Mouse (Mus musculus) heart, adult 11 months (tissue): ENCODE results near the gene Rnf39.

ENCODE experiments used
- DNase-seq: peaks from one replicate; pipeline ENCODE4 v3.0.0; 2022

The Rnf39 gene

DNA sequence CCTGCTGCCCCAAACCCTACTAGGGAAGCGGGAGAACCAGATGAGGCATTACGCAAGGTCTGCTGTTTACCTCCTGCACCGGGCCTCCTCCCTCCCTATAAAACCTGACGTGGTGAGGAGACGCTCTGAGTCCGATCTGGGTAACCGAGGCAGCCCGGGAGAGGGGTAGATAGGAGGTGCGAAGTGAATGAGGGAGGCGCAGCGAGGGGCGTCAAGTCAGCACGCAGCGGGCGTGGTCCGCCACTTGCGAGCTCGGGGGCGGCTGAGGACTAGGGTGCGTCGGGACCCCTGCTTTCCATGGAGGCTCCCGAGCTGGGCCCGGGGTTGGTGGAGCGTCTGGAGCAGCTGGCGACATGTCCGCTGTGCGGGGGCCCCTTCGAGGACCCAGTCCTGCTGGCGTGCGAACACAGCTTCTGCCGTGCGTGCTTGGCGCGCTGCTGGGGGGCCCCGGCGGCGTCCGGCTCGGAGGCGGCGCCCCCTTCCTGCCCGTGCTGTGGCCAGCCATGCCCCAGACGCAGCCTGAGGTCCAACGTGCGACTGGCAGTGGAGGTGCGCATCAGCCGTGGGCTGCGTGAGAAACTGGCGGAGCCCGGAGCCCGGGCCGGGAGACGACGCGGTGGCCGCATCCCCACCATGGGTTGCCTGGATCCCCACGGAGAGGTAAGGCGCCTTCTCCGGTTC lies at the start of gene Rnf39:
Gene Rnf39 (plus strand): TSS at position 128 of the 681 bp plus-strand sequence.
- DNase-seq = peak; percentile 95

DNA sequence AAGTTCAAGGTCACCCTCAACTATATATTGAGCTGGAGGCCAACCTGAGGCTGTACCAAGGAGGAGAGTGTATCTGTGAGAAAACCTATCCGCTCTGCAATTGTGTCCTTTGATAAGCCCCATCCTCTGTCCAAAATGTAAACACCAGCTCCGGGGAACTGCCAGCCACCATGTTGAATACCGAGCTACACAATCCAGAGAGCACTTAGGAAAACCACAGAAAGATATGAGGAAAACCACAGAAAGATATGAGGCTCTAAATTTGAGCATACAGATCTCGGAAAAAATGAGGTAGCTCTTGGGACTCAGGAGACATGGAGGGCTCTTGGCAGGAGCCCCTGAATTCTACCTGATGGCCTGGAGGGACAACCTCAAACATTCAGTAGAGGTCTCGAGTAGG lies 49.3 kb upstream of the Rnf39 start:
- peak; percentile 29 for DNase-seq

DNA sequence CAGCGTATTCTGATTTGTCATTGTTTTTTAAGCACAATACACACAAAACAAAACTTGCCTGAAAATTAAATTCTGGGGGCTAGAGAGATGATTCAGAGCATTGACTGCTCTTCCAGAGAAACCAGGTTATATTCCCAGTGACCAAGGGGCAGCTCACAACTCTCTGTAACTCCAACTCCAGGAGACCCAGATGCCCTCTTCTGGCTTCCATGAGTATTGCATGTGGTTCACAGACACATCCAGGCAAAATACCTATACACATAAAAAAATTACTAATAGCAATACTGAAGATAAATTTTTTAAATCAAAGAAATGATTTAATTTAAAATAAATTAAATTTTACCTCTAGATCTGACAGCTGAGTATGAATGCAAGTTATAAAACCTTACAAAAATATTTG lies 46.1 kb upstream of the Rnf39 start:
- peak; percentile 80 for DNase-seq

DNA sequence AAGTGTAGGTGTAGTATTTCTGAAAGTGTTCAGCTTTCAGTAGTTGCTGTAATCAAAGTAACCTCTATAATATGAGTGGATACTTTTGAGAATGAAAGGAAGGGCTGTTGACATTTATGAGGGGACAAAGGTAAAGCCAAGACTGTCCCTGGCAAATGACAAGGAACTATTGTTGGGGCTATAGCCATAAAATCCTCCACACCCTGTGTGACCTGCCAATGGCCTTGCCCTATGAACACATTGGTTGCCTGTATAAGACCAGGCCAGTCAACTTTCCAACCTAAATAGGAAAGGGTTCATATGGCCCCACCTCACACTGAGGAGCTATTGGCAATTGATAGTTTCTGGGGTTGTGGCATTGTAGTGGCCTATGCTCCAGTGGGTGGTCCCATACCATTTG lies 45.7 kb upstream of the Rnf39 start:
- DNase-seq = peak; percentile 70

GRCm38 (mm10) chr17:36897552-36898205 lies 45.0 kb upstream of the Rnf39 start, which contains the start of gene Trim31:
TSS of gene Trim31 (plus strand) at chr17:36898118.
- DNase-seq = peak; percentile 60

- DNase-seq = peak; percentile 57
Measured at GRCm38 (mm10) chr17:36899376-36899775, 43.3 kb upstream of the Rnf39 start.

- DNase-seq = peak; percentile 83
Measured at GRCm38 (mm10) chr17:36900001-36900400, 42.7 kb upstream of the Rnf39 start.

- DNase-seq = no peak
Measured at GRCm38 (mm10) chr17:36900691-36901090, 42.0 kb upstream of the Rnf39 start.

DNA sequence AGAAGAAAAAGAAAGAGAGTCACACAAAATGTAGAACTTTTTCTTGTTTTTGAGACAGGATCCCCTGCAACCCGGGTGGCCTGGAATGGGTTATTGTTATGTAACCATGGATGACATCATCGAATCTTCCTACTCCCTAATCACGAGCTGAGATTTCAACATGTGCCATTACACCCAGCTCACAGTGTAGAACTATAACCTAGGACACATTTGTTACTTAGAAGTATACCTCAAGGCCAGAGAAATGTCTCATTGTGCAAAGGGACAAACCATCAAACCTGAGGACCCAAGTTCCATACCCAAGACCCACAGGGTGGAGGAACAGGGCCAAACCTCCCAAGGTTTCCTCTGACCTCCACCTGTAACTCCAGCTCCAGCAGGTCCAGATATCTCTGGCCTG lies 39.1 kb upstream of the Rnf39 start:
- DNase-seq = peak; percentile 78

GRCm38 (mm10) chr17:36908235-36908634 lies 34.5 kb upstream of the Rnf39 start:
- DNase-seq = peak; percentile 73

- DNase-seq = peak; percentile 74
Measured at GRCm38 (mm10) chr17:36909802-36910201, 32.9 kb upstream of the Rnf39 start.

DNA sequence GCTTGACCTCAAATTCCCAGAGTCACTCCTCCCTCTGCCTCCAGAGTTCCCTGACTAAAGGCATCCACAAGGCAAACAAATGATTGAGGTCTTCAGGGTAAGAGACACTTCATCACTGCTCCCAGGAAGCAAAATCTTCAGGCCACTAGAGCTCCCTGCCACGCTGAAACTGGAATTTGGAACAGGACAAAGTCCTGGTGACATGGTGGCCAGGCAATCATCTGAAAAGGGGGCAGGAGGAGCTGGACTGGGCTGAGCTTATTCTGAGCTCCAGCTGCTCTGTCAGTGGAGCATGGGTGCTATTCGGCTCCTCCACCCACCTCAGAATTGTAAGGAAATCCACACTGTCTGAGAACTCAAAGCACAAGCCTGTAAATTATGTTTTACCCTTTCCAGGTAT lies 30.7 kb upstream of the Rnf39 start:
- peak; percentile 51 for DNase-seq

DNA sequence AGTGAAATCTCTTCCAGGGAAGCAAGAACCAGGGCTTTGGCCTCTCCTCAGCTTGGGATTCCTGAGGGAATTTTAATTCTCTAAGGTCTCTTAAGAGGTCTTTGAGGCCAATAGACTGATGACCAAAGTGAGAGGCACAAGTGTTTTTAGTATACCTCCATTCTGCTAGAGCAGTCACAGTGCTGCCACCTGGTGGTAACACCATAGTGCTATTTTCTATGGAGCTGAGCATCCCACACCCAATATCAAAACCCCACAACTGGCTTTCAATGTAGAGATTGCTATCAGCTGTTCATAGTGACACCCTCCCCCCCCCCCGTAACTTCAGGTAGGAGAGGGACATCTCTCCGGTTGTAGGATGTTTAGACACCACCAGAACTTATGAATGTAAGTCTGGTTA lies 28.6 kb upstream of the Rnf39 start:
- peak; percentile 91 for DNase-seq

DNA sequence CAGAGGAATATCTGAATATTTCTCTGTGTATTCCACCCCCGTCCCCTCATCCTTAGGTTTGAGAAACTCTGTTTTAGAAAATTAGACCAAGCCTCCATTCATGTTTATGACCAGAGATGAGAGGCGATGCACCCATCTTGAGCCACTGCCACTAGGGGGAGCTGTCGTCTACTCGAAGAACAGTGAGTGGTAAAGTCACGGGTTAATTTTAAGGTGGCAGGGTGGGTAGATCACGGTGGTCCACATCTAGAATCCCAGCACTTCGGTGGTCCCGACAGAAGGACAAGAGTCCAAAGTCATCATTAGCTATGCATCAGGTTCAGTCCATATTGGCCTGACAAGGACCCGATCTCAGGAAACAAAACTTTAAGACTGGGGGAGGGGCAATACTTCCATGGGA lies 27.6 kb upstream of the Rnf39 start:
- DNase-seq = peak; percentile 92

GRCm38 (mm10) chr17:36920239-36920638 lies 22.5 kb upstream of the Rnf39 start:
- DNase-seq = peak; percentile 92

DNA sequence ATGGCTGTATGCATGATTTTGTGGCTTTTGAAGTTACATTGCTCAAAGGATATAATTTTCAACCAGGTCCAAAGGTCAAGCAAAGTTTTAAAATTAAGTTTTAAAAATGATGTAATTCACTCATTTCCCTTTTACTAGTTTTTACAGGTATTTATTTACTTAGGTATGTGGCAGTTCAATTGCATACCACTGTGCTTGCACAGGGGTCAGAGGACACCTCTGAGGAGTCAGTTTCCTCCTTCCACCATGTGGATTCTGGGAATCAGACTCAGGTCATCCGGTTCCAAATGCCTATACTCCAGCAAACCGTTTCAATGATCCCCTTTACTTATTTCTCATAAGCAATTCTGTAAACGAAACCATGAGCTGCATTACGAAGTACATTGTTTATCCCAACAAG lies 20.0 kb upstream of the Rnf39 start:
- DNase-seq = peak; percentile 5

GRCm38 (mm10) chr17:36923491-36923890 lies 19.2 kb upstream of the Rnf39 start:
- DNase-seq = peak; percentile 51

DNA sequence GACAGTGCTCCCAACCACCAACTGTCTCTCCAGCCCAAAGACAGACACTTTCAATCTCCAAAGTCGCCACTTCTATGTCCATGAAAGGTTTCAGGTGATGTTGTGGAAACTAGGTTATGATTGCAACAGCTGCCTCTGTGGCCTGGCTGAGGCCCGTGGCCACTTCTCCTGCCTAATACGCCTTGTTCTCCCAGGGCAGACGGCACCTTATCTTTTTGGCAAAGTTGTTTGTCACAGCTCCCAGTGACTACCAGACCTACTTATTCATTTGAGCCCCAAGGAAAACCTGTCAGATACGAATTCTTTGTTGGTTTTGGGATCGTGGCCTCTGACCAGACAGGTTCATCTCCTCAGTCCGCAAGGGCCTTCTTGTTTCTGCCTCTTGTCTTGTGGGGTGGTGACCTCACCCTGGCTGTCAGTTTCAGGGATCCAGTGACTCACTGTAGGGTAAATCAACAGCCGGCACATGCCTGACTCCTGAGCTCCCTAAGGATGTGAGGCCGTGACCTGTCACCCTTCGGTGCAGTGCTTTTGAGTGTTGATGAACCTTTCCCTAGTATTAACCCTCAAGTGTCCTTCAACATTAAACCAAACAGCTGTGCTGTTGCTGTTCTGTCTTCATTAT lies 15.1 kb upstream of the Rnf39 start:
- DNase-seq = peak; percentile 91

DNA sequence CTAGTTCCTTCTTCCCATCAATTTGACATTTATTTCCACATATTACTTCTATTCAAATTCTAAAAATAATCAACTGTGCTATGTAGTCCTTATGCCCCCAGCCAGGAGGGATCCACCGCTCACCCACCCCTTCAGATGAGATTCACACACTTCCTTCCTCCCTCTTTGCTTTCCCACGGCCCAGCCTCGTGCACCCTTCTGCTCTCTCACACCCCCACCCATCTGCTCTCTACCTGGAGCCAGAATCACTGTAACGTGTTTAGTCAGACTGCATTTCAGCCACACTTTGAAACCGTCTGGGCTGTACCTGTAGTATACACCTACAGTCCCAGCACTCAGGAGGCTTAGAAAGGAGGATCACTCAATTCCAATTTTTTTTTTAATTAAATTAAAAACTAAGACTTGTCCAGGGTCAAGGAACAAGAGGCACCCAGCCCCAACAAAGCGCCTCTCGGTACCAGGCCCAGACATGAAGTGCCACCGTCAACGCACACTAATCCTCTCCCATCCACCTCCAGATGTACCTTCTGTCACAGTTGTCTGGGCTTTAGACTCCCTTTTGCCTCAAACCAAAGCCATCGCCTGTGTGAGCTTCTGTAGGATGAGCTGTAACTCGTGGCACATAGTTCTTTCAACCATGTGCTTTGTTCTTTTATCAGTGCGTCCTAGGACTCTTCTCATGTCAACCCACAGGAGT lies 13.3 kb upstream of the Rnf39 start:
- DNase-seq = peak; percentile 90

- peak; percentile 96 for DNase-seq
Measured at GRCm38 (mm10) chr17:36930233-36930632, 12.5 kb upstream of the Rnf39 start.

- no peak for DNase-seq
Measured at GRCm38 (mm10) chr17:36931130-36931529, 11.6 kb upstream of the Rnf39 start.

GRCm38 (mm10) chr17:36931806-36932205 lies 10.9 kb upstream of the Rnf39 start:
- DNase-seq = peak; percentile 97

- DNase-seq = peak; percentile 49
Measured at GRCm38 (mm10) chr17:36938056-36938455, 4.7 kb upstream of the Rnf39 start.
